Mouse (Mus musculus): ENCODE results near the gene 9430015G10Rik. TPM values are rescaled to one million over a fixed set of nuclear protein-coding genes. Genes with fewer than 3 reads are reported as not detected.

9430015G10Rik gene
- polyA plus RNA-seq (2012; rRNA removed; ENCODE audit: low replicate concordance), result 12.2 and 43.4 TPM in 2 replicates

DNA sequence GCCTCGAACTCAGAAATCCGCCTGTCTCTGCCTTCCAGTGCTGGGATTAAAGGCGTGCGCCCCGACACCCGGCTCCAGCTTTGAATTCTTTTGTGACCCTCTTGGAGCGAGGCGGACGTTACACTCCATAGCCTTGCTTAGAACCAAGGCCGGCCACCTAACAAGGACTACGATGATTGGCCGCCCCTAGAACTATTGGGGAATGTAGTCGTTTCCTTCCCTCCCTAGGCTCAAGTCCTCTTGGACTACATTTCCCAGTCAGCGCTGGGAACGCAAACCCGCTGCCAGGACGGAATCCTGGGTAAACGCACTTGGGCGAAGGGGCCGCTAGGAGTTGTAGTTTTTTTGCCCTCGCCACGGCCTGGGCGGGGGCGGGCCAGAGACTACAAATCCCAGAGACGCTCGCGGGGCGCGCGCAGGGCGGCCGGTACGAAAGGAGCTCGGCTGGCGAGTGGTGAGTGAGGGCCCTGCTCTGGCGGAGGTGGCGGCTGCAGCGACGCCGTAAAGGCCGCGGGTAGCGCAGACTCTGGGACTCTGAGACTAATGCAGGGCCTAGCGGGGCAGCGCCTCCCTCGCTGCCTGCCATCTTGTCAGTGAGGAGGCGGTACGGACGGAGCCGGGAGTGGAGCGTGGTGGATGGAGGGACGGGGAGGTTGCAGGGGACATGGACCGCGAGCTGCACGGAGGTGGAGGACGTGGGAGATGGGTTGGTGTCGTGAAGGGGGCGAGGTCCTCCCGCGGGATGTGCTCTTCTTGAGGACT lies at the start of gene 9430015G10Rik:
Gene 9430015G10Rik, plus strand, starts transcription at position 413 of the 762 bp plus-strand sequence.

DNA sequence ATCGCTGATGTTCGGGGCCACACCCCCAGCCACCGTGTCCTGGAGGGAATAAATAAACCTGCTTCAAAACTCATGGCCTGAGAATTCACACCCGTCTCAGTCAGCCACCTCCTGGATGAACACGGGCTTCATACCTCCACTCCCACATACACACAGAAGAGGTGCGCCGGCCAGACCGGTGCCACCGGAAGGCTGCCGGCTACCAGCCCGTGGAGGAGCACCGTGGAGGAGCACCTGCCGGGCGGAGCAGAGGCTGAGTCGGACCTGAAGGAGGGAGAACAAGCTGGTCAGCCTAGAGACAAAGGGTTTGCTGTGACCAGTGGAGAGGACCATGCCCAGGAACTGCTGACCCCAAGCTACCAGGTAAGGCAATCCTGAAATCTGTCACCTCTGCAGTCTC lies 20.7 kb downstream of the 9430015G10Rik start, which contains the start of gene Rnf223:
Gene Rnf223, plus strand, starts transcription at position 78 of the 400 bp plus-strand sequence.

Other genes starting within 250 kb of the 9430015G10Rik start
- gene Tas1r3, start 246.6 kb upstream of the 9430015G10Rik start, polyA plus RNA-seq (2012; rRNA removed; ENCODE audit: low replicate concordance), result 0.69 and 0.95 TPM in 2 replicates
- gene Cptp, start 240.5 kb upstream of the 9430015G10Rik start, polyA plus RNA-seq (2012; rRNA removed; ENCODE audit: low replicate concordance), result 28.1 and 32.4 TPM in 2 replicates
- 30.7 and 42.4 TPM in 2 replicates for gene Ints11, start 240.4 kb upstream of the 9430015G10Rik start, polyA plus RNA-seq (2012; rRNA removed; ENCODE audit: low replicate concordance)
- gene Pusl1, start 218.2 kb upstream of the 9430015G10Rik start, polyA plus RNA-seq (2012; rRNA removed; ENCODE audit: low replicate concordance), result 68.2 and 105 TPM in 2 replicates
- 34.4 and 52.7 TPM in 2 replicates for gene Acap3, start 218.2 kb upstream of the 9430015G10Rik start, polyA plus RNA-seq (2012; rRNA removed; ENCODE audit: low replicate concordance)
- gene Ube2j2, start 166.2 kb upstream of the 9430015G10Rik start, polyA plus RNA-seq (2012; rRNA removed; ENCODE audit: low replicate concordance), result 38.8 and 56.4 TPM in 2 replicates
- 71.3 and 112 TPM in 2 replicates for gene C1qtnf12, start 147.7 kb upstream of the 9430015G10Rik start, polyA plus RNA-seq (2012; rRNA removed; ENCODE audit: low replicate concordance)
- 4.7 and 9.8 TPM in 2 replicates for gene B3galt6, start 117.3 kb upstream of the 9430015G10Rik start, polyA plus RNA-seq (2012; rRNA removed; ENCODE audit: low replicate concordance)
- gene Sdf4, start 117.1 kb upstream of the 9430015G10Rik start, polyA plus RNA-seq (2012; rRNA removed; ENCODE audit: low replicate concordance), result 75.5 and 103 TPM in 2 replicates
- 3.2 and 4.5 TPM in 2 replicates for gene Tnfrsf4, start 96.1 kb upstream of the 9430015G10Rik start, polyA plus RNA-seq (2012; rRNA removed; ENCODE audit: low replicate concordance)
- gene Tnfrsf18, start 83.8 kb upstream of the 9430015G10Rik start, polyA plus RNA-seq (2012; rRNA removed; ENCODE audit: low replicate concordance), result 1.6 and 3.9 TPM in 2 replicates
- 2.1 TPM in 1 of 2 replicates, not detected in the other for gene Ttll10, start 50.6 kb upstream of the 9430015G10Rik start, polyA plus RNA-seq (2012; rRNA removed; ENCODE audit: low replicate concordance)
- 0.20 and 0.82 TPM in 2 replicates for gene Rnf223, start 20.5 kb downstream of the 9430015G10Rik start, polyA plus RNA-seq (2012; rRNA removed; ENCODE audit: low replicate concordance)
- 54.1 and 128 TPM in 2 replicates for gene Agrn, start 87.5 kb downstream of the 9430015G10Rik start, polyA plus RNA-seq (2012; rRNA removed; ENCODE audit: low replicate concordance)
- 17.6 and 37.0 TPM in 2 replicates for gene Isg15, start 90.8 kb downstream of the 9430015G10Rik start, polyA plus RNA-seq (2012; rRNA removed; ENCODE audit: low replicate concordance)
- gene AW011738, start 93.3 kb downstream of the 9430015G10Rik start, polyA plus RNA-seq (2012; rRNA removed; ENCODE audit: low replicate concordance), result 2.6 and 3.8 TPM in 2 replicates
- 0.49 and 0.69 TPM in 2 replicates for gene Perm1, start 105.9 kb downstream of the 9430015G10Rik start, polyA plus RNA-seq (2012; rRNA removed; ENCODE audit: low replicate concordance)
- gene Plekhn1, start 124.9 kb downstream of the 9430015G10Rik start, polyA plus RNA-seq (2012; rRNA removed; ENCODE audit: low replicate concordance), result 45.1 and 80.1 TPM in 2 replicates
- gene Noc2l, start 126.0 kb downstream of the 9430015G10Rik start, polyA plus RNA-seq (2012; rRNA removed; ENCODE audit: low replicate concordance), result 52.7 and 112 TPM in 2 replicates
- gene Samd11, start 145.7 kb downstream of the 9430015G10Rik start, polyA plus RNA-seq (2012; rRNA removed; ENCODE audit: low replicate concordance), result 0.10 and 1.1 TPM in 2 replicates
- gene Vmn2r-ps159, start 221.1 kb downstream of the 9430015G10Rik start, polyA plus RNA-seq (2012; rRNA removed; ENCODE audit: low replicate concordance), result not detected in 2 replicates

Measured in subcutaneous adipose tissue, adult 2 months (tissue).